Mouse (Mus musculus): ENCODE measurements around the gene Olfr399.

Gene Olfr399

GRCm38 (mm10) chr11:74056451-74056850 is at the start of gene Olfr399, which contains the start of gene Olfr139:
TSS of gene Olfr399 (minus strand) at chr11:74056615.
TSS of gene Olfr139 (minus strand) at chr11:74056551.
- DNase-seq = no peak

GRCm38 (mm10) chr11:74105066-74105465 is 48.7 kb upstream of the Olfr399 start:
- no peak for DNase-seq

GRCm38 (mm10) chr11:74101507-74101906 is 45.1 kb upstream of the Olfr399 start:
- DNase-seq = no peak

- no peak for DNase-seq
Observed at GRCm38 (mm10) chr11:74100724-74101123, 44.3 kb upstream of the Olfr399 start.

- no peak for DNase-seq
Observed at GRCm38 (mm10) chr11:74069655-74070054, 13.2 kb upstream of the Olfr399 start, which contains the start of gene Zfp616. TSS of gene Zfp616 (plus strand) at chr11:74069955.

- DNase-seq = no peak
Observed at GRCm38 (mm10) chr11:74051347-74051746, 5.1 kb downstream of the Olfr399 start.

Data from liver (tissue).